Mouse (Mus musculus) kidney, adult 2 months (tissue): ENCODE measurements at regions not wholly inside any gene's neighbourhood (a gene's known extent, or its start where the extent isn't known, plus 50 kb on each side); places are given as distances from the start of the nearest gene placed in this dataset.

Experiments
- DNase-seq: peaks from one replicate; pipeline ENCODE4 v3.0.0; 2021
- H3K27ac ChIP-seq: fragments of 200-500 bp; 2 replicates; pipeline ENCODE4 v1.5.1; 2012; ENCODE audit warnings: low read depth, low read length, control low read depth, inconsistent platforms; ENCODE audit not compliant: insufficient read depth
- H3K27me3 ChIP-seq: fragments of 200-500 bp; replicated peaks from 2 replicates; pipeline ENCODE4 v1.6.1; 2012; ENCODE audit warnings: mild to moderate bottlenecking, moderate library complexity, low read length, inconsistent platforms; ENCODE audit not compliant: control insufficient read depth, insufficient read depth
- H3K36me3 ChIP-seq: fragments of 200-500 bp; 2 replicates; pipeline ENCODE4 v1.6.1; 2012; ENCODE audit warnings: mild to moderate bottlenecking, moderate library complexity, low read length, inconsistent platforms; ENCODE audit not compliant: control insufficient read depth, insufficient read depth
- H3K4me1 ChIP-seq: fragments of 200-500 bp; 2 replicates; pipeline ENCODE4 v1.6.1; 2011; ENCODE audit warnings: low read length; ENCODE audit not compliant: control insufficient read depth, insufficient read depth
- H3K4me3 ChIP-seq: fragments of 200-500 bp; 2 replicates; pipeline ENCODE4 v1.5.1; 2011; ENCODE audit warnings: mild to moderate bottlenecking, low read depth, low read length, control low read depth; ENCODE audit not compliant: insufficient read depth
- CTCF ChIP-seq: fragments of 200-500 bp; conservative IDR thresholded peaks from 2 replicates; pipeline ENCODE4 v1.5.1; 2011; ENCODE audit warnings: low read depth, mild to moderate bottlenecking, control low read depth, low read length, moderate library complexity, mixed read lengths; ENCODE audit not compliant: insufficient read depth, insufficient read length
- POLR2A ChIP-seq: fragments of 200-500 bp; IDR thresholded peaks from one replicate; pipeline ENCODE4 v1.6.1; 2011; ENCODE audit warnings: low read depth, low read length, control low read depth
- WGBS: fragments of 180-500 bp; shearing (Covaris S2); methylation state at CpG from one replicate; pipeline ENCODE4 v1.1.7; 2018; 5-methylcytosine and 5-hydroxymethylcytosine counted together

GRCm38 (mm10) chr6:39257111-39257571 lies 50.6 kb upstream of the Kdm7a start:
- DNase-seq: peak; percentile 47
- no peaks in the 10 kb centered on the region for H3K36me3 ChIP-seq
- TF ChIP-seq POLR2A: no peak
- no peak for TF ChIP-seq CTCF
- H3K27me3 ChIP-seq: no peaks in the 10 kb centered on the region
- WGBS: 4% methylated on average over 18 of the region's 18 CpGs
- no peak overlapping the region for H3K27ac ChIP-seq
- peak overlapping the region; percentile 54 for H3K4me3 ChIP-seq
- H3K4me1 ChIP-seq: no peaks in the 10 kb centered on the region

GRCm38 (mm10) chr6:39256304-39257103 lies 49.9 kb upstream of the Kdm7a start:
- Histone ChIP-seq H3K36me3 (no peaks in the 10 kb centered on the region), H3K4me1 (no peaks in the 10 kb centered on the region), H3K4me3 (peak overlapping the region; percentile 54), H3K27me3 (no peaks in the 10 kb centered on the region), H3K27ac (no peak overlapping the region)
- peak; percentile 71 for DNase-seq
- WGBS: 10% methylated on average over 48 of the region's 48 CpGs
- TF ChIP-seq CTCF: no peak
- TF ChIP-seq POLR2A: no peak
